Mouse (Mus musculus): ENCODE measurements around the gene Appbp2.

Gene Appbp2

GRCm38 (mm10) chr11:85139581-85140540 lies 95.1 kb downstream of the Appbp2 start, which contains the start of gene Usp32:
TSS of gene Usp32 (minus strand) at chr11:85140161.
- peak; percentile 96 for DNase-seq

- no peak for DNase-seq
These were observed 96.0 kb downstream of the Appbp2 start for GRCm38 (mm10) chr11:85138776-85139474.
